Mouse (Mus musculus): ENCODE data around the gene B230104I21Rik. TPM values are rescaled to one million over a fixed set of nuclear protein-coding genes. Genes with fewer than 3 reads are reported as not detected.

Gene B230104I21Rik
- polyA plus RNA-seq, 1 experiment from 2014 or later = not detected

DNA sequence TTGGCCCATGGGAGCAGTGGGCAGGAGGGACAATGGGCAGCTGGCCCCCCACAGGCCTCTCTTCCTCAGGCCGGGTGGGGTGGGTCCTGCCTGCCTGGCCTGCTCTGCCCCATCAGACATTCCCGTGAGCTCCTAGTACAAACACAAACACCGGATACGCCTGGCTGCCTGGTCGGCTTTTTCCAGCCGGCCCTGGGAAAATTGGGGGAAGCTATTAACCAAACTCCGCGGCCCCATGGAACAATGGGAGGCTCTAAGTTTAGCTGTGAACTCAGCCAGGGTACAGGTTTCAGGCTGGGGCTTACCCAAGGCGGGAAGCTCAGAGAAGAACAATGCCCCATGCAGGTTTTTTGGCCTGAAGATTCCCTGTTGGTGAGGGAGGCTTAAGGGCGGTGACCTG, 723 bp downstream of the B230104I21Rik start:
- ATAC-seq = no peak
- Histone ChIP-seq H3K4me3 (replicated peaks; ENCODE audit: low read length) (no peak overlapping the region), H3K27ac (ENCODE audit: low read length) (no peak overlapping the region), H3K9ac (replicated peaks; ENCODE audit: low read depth, low read length) (no peak overlapping the region), H3K9me3 (ENCODE audit: control insufficient read depth, low read length) (no peaks in the 10 kb centered on the region), H3K27me3 (replicated peaks; ENCODE audit: control insufficient read depth, insufficient read depth, low read length) (no peaks in the 10 kb centered on the region), H3K4me2 (ENCODE audit: low read length) (no peak overlapping the region), H3K4me1 (replicated peaks; ENCODE audit: control insufficient read depth, insufficient read depth, low read length) (peaks cover 14% of the 10 kb centered on the region), H3K36me3 (ENCODE audit: control insufficient read depth, insufficient read depth) (no peaks in the 10 kb centered on the region)
- 17% methylated on average over 10 of the region's 10 CpGs for WGBS

DNA sequence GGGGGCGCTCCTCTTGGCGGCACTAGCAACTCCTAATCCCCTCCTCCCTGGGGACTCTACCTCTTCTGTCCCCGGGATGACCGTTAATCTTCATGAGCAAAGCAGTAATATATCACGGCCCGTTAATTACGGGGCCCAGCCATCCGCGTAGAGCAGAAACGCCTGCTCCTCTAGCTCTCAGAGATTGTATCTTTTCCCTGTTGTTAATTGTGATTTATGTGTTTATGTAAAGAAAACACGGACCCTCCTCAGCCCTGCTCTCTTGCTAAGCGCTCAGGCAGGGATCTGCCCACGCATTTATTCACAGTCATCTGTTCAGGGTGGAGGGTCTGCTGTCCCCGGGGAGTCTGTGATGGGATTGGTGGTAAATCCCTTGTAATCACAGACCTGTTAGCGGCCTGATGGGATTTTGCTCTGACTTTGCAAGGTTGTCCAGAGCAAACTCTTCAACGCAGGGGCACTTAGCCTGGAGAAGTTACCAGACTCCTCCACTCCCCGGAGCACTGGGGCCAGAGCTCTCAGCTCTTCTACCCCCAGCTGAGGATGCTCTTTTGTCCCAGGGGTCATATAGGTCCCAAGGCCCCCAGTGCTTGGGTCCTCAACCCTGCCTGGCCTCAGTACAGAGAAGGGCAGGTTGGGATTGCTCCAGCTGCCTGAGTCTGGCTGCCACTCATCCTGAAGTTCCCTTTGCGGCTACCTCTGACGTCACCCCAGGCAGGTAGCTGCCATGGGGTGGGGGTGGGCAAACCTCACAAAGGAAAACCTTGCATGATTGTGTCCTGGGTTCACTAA, 11.0 kb downstream of the B230104I21Rik start:
- H3K9me3 ChIP-seq (ENCODE audit: control insufficient read depth, low read length) = no peaks in the 10 kb centered on the region
- peaks cover 4% of the 10 kb centered on the region; the same call in 1 of the 2 replicates for H3K4me1 ChIP-seq (replicated peaks; ENCODE audit: control insufficient read depth, insufficient read depth, low read length)
- no peaks in the 10 kb centered on the region for H3K27me3 ChIP-seq (replicated peaks; ENCODE audit: control insufficient read depth, insufficient read depth, low read length)
- H3K4me2 ChIP-seq (ENCODE audit: low read length) = no peak overlapping the region
- H3K36me3 ChIP-seq (ENCODE audit: control insufficient read depth, insufficient read depth) = no peaks in the 10 kb centered on the region
- H3K4me3 ChIP-seq (replicated peaks; ENCODE audit: low read length) = no peak overlapping the region
- WGBS = 44% methylated on average over 19 of the region's 19 CpGs
- no peak for ATAC-seq
- no peak overlapping the region for H3K27ac ChIP-seq (ENCODE audit: low read length)
- 0 out of 2 replicates have a peak overlapping the region, but pooled peaks have one; percentile 11 for H3K9ac ChIP-seq (replicated peaks; ENCODE audit: low read depth, low read length)

DNA sequence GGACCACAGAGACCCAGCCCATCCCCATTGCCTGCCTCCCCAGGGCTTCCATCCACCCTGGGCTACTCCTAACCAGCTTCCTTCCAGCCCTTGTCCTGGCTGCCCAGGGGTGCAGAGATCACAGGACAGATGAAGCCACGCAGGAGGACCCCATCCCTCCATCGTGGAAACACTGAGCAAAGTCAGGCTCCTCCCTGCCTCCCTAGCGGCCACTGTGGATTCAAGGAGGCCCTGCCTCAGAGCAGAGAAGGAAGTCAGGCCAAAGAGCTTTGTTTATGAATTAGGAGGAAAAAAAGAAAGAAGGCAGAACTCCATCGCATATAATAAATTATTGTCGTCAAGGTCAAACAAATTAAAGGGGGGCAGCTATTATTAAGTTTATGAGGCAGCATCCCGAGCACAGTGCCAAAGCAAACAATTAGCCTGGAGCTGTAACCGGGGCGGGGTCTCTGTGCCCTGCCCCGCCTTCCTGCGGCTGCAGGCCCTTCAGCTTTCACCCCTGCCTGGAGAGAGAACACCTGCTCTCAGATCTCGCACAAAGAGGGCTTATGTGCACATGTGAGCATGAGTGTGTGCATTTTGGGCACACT, 12.4 kb downstream of the B230104I21Rik start:
- Histone ChIP-seq H3K36me3 (ENCODE audit: control insufficient read depth, insufficient read depth) (no peaks in the 10 kb centered on the region), H3K27me3 (replicated peaks; ENCODE audit: control insufficient read depth, insufficient read depth, low read length) (no peaks in the 10 kb centered on the region), H3K9ac (replicated peaks; ENCODE audit: low read depth, low read length) (no peak overlapping the region), H3K4me3 (replicated peaks; ENCODE audit: low read length) (no peak overlapping the region), H3K9me3 (ENCODE audit: control insufficient read depth, low read length) (no peaks in the 10 kb centered on the region), H3K4me2 (ENCODE audit: low read length) (no peak overlapping the region), H3K4me1 (replicated peaks; ENCODE audit: control insufficient read depth, insufficient read depth, low read length) (peaks cover 7% of the 10 kb centered on the region; the same call in 1 of the 2 replicates), H3K27ac (ENCODE audit: low read length) (no peak overlapping the region)
- no peak for ATAC-seq
- 52% methylated on average over 11 of the region's 11 CpGs for WGBS

DNA sequence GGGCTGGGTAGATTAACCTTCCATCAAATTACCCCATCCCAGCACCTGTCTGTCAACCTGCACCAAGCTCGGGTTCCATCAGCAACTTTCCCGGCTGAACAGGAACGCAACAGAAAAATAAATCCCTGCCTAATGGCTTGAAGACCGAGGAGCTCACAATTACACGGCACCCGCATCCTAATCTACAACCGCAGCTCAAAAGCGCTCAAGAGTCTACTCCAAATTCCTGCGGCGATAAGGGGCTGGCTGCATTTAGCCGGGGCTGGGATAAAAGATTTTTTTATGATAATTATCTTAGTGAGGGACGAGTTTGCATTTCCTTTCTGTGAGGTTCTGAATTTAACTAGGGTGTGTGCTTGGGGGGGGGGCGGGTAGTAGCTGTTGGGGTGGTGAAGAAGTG, 16.3 kb downstream of the B230104I21Rik start:
- no peak overlapping the region for H3K4me3 ChIP-seq (replicated peaks; ENCODE audit: low read length)
- H3K9me3 ChIP-seq (ENCODE audit: control insufficient read depth, low read length) = no peaks in the 10 kb centered on the region
- 45% methylated on average over 13 of the region's 13 CpGs for WGBS
- 0 out of 2 replicates have a peak, but pooled peaks cover 3% of the 10 kb centered on the region for H3K4me1 ChIP-seq (replicated peaks; ENCODE audit: control insufficient read depth, insufficient read depth, low read length)
- H3K9ac ChIP-seq (replicated peaks; ENCODE audit: low read depth, low read length) = no peak overlapping the region
- no peak overlapping the region for H3K4me2 ChIP-seq (ENCODE audit: low read length)
- H3K27me3 ChIP-seq (replicated peaks; ENCODE audit: control insufficient read depth, insufficient read depth, low read length) = no peaks in the 10 kb centered on the region
- ATAC-seq = no peak
- H3K27ac ChIP-seq (ENCODE audit: low read length) = no peak overlapping the region
- H3K36me3 ChIP-seq (ENCODE audit: control insufficient read depth, insufficient read depth) = no peaks in the 10 kb centered on the region

DNA sequence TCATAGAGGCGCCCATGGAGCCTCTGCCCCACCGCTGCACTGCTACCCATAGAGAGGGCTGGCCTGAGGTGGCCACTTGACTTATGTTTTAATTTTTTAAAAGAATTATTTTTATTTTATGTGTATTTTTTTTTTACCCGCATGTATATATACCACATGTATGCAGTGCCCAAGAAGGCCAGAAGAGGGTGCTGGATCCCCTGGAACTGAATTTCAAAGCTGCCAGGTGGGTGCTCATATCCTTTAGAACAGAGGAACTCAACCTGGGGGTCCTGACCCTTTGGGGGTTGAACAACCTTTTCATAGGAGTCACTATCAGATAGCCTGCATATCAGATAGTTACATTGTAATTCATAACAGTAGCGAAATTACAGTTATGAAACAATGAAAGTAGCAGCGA, 19.5 kb downstream of the B230104I21Rik start:
- no peak for ATAC-seq

DNA sequence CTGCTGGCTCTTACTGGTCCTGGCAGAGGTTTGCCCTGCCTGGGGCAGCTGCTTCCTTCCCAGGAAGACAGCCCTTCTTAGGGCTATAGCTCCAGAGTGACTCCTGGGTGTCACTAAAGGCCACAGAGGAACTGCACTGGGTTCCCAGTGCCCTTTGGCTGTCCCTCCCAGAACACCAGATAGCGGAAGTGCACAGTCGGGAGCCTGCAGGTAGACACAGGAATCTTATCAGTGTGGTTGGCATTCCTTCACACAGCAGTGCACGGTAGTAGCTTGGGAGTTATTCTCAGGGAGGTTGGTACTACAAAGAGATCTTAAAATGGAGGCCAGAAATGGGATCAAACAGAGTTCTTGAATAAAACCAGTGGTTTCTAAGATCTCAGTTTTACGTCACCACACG, 22.4 kb downstream of the B230104I21Rik start:
- WGBS = 80% methylated on average over 5 of the region's 5 CpGs
- Histone ChIP-seq H3K36me3 (ENCODE audit: control insufficient read depth, insufficient read depth) (no peaks in the 10 kb centered on the region), H3K27ac (ENCODE audit: low read length) (no peak overlapping the region), H3K4me2 (ENCODE audit: low read length) (no peak overlapping the region), H3K9ac (replicated peaks; ENCODE audit: low read depth, low read length) (no peak overlapping the region), H3K4me1 (replicated peaks; ENCODE audit: control insufficient read depth, insufficient read depth, low read length) (peaks cover 2% of the 10 kb centered on the region; the same call in 1 of the 2 replicates), H3K27me3 (replicated peaks; ENCODE audit: control insufficient read depth, insufficient read depth, low read length) (no peaks in the 10 kb centered on the region), H3K4me3 (replicated peaks; ENCODE audit: low read length) (no peak overlapping the region), H3K9me3 (ENCODE audit: control insufficient read depth, low read length) (no peaks in the 10 kb centered on the region)
- no peak for ATAC-seq

More for the DNA sequence above, 19.5 kb downstream of the B230104I21Rik start:
- no peaks in the 10 kb centered on the region for H3K27me3 ChIP-seq (replicated peaks; ENCODE audit: control insufficient read depth, insufficient read depth, low read length)
- H3K9me3 ChIP-seq (ENCODE audit: control insufficient read depth, low read length) = no peaks in the 10 kb centered on the region
- H3K27ac ChIP-seq (ENCODE audit: low read length) = no peak overlapping the region
- H3K4me3 ChIP-seq (replicated peaks; ENCODE audit: low read length) = no peak overlapping the region
- no peak overlapping the region for H3K4me2 ChIP-seq (ENCODE audit: low read length)
- 98% methylated on average over 5 of the region's 5 CpGs for WGBS
- peaks cover 6% of the 10 kb centered on the region; the same call in 1 of the 2 replicates for H3K4me1 ChIP-seq (replicated peaks; ENCODE audit: control insufficient read depth, insufficient read depth, low read length)
- H3K36me3 ChIP-seq (ENCODE audit: control insufficient read depth, insufficient read depth) = no peaks in the 10 kb centered on the region
- H3K9ac ChIP-seq (replicated peaks; ENCODE audit: low read depth, low read length) = no peak overlapping the region

DNA sequence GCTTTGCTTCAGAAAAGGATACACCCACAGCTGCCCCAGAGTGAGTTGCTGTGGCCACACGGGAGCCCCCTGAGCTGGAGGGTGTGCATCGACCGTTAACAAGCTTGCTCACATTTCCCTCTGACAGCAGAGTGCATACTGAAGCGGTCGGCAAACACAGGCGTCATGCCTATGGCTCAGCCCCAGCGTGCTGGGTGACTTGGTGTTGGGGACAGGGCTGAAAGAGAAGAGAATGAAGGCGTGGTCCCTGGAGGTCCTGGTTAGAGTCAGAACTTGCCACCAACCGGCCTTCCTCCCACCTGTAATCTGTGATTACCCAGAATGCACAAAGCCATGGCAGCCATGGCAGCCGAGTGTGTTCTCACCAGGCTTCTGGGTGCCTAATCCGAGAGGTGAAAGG, 22.9 kb downstream of the B230104I21Rik start:
- Histone ChIP-seq H3K4me1 (replicated peaks; ENCODE audit: control insufficient read depth, insufficient read depth, low read length) (peaks cover 2% of the 10 kb centered on the region; the same call in 1 of the 2 replicates), H3K27me3 (replicated peaks; ENCODE audit: control insufficient read depth, insufficient read depth, low read length) (no peaks in the 10 kb centered on the region), H3K4me3 (replicated peaks; ENCODE audit: low read length) (no peak overlapping the region), H3K4me2 (ENCODE audit: low read length) (no peak overlapping the region), H3K9me3 (ENCODE audit: control insufficient read depth, low read length) (no peaks in the 10 kb centered on the region), H3K36me3 (ENCODE audit: control insufficient read depth, insufficient read depth) (no peaks in the 10 kb centered on the region), H3K9ac (replicated peaks; ENCODE audit: low read depth, low read length) (no peak overlapping the region), H3K27ac (ENCODE audit: low read length) (no peak overlapping the region)
- WGBS = 42% methylated on average over 11 of the region's 11 CpGs
- no peak for ATAC-seq

DNA sequence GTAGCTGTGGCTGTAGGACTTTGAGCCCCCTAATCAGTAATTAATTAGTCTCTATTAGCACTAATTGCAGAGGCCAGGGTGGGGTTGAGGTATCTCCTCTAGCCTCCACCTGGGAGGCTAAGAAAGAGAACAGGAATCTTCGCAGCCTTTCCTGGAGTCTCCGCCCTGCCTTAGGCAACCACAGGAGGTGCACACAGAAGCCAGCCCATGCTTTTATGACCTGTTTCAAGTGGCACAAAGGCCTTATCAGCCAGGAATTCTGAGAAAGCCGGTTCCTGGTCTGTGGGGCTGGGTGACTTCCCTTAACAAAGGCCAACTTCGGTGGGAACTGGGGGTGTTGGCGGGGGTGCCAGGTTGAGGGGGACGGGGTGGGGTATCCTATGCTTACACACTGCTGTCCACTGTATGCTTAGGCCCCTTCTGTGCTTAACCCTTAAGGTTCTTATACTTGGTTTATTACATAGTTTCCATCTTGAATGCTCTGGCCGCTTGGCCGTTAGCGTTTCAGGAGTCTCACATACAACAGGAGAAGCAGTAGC, 23.9 kb downstream of the B230104I21Rik start:
- Histone ChIP-seq H3K9me3 (ENCODE audit: control insufficient read depth, low read length) (no peaks in the 10 kb centered on the region), H3K27me3 (replicated peaks; ENCODE audit: control insufficient read depth, insufficient read depth, low read length) (no peaks in the 10 kb centered on the region), H3K4me2 (ENCODE audit: low read length) (no peak overlapping the region), H3K9ac (replicated peaks; ENCODE audit: low read depth, low read length) (no peak overlapping the region), H3K4me1 (replicated peaks; ENCODE audit: control insufficient read depth, insufficient read depth, low read length) (peaks cover 2% of the 10 kb centered on the region; the same call in 1 of the 2 replicates), H3K27ac (ENCODE audit: low read length) (no peak overlapping the region), H3K4me3 (replicated peaks; ENCODE audit: low read length) (no peak overlapping the region), H3K36me3 (ENCODE audit: control insufficient read depth, insufficient read depth) (no peaks in the 10 kb centered on the region)
- ATAC-seq = no peak
- WGBS = 63% methylated on average over 9 of the region's 9 CpGs

DNA sequence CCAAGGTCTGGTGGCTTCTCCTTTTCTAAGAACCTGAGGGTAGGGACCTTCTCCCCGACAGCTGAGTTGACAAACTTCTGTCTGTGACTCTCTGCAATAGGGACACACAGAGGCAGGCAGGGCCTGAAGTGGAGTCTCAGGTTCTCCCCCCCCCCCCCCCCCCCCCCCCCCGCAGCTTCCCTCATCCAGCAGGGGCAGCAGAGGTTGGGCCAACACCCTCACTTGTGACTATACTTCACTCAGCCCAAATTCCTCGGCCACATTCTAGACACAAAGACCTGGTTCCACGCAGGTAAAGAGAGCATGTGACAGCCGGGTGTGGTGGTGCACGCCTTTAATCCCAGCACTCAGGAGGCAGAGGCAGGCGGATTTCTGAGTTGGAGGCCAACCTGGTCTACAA, 24.5 kb downstream of the B230104I21Rik start:
- no peak overlapping the region for H3K4me3 ChIP-seq (replicated peaks; ENCODE audit: low read length)
- no peak overlapping the region for H3K4me2 ChIP-seq (ENCODE audit: low read length)
- peaks cover 2% of the 10 kb centered on the region; the same call in 1 of the 2 replicates for H3K4me1 ChIP-seq (replicated peaks; ENCODE audit: control insufficient read depth, insufficient read depth, low read length)
- H3K9me3 ChIP-seq (ENCODE audit: control insufficient read depth, low read length) = no peaks in the 10 kb centered on the region
- WGBS = 87% methylated on average over 6 of the region's 7 CpGs
- no peaks in the 10 kb centered on the region for H3K27me3 ChIP-seq (replicated peaks; ENCODE audit: control insufficient read depth, insufficient read depth, low read length)
- no peaks in the 10 kb centered on the region for H3K36me3 ChIP-seq (ENCODE audit: control insufficient read depth, insufficient read depth)
- ATAC-seq = no peak
- H3K27ac ChIP-seq (ENCODE audit: low read length) = no peak overlapping the region
- H3K9ac ChIP-seq (replicated peaks; ENCODE audit: low read depth, low read length) = no peak overlapping the region
